Mouse (Mus musculus) limb, embryonic 14.5 days (tissue): ENCODE measurements around the gene Capn9. TPM values are rescaled to one million over a fixed set of nuclear protein-coding genes. Genes with fewer than 3 reads are reported as not detected.

Source experiments
- ATAC-seq: fragments of 200-750 bp; cut with Nextera tagmentation; 2 replicates; pipeline ENCODE4 v1.8.0; 2017; ENCODE audit warnings: low read depth, moderate number of reproducible peaks, moderate TSS enrichment; ENCODE audit not compliant: low FRiP score
- DNase-seq: peaks from one replicate; pipeline ENCODE4 v3.0.0-alpha.2; 2015; ENCODE audit warnings: low spot score
- H3K27ac ChIP-seq: fragments of 300-500 bp; sonication (generic); replicated peaks from 2 replicates; pipeline ENCODE4 v1.5.1; 2014; ENCODE audit warnings: low read depth, mild to moderate bottlenecking, low read length, moderate library complexity, mixed read lengths
- H3K27me3 ChIP-seq: fragments of 300-500 bp; sonication (generic); 2 replicates; pipeline ENCODE4 v1.6.1; 2014; ENCODE audit warnings: low read length, mixed read lengths; ENCODE audit not compliant: control insufficient read depth, insufficient read depth
- H3K36me3 ChIP-seq: fragments of 300-500 bp; sonication (generic); 2 replicates; pipeline ENCODE4 v1.6.1; 2014; ENCODE audit warnings: mild to moderate bottlenecking, low read length, moderate library complexity, mixed read lengths; ENCODE audit not compliant: control insufficient read depth, insufficient read depth
- H3K4me1 ChIP-seq: fragments of 300-500 bp; sonication (generic); 2 replicates; pipeline ENCODE4 v1.6.1; 2014; ENCODE audit warnings: antibody characterized with exemption, low read length, mixed read lengths; ENCODE audit not compliant: control insufficient read depth, insufficient read depth
- H3K4me2 ChIP-seq: fragments of 300-500 bp; sonication (generic); replicated peaks from 2 replicates; pipeline ENCODE4 v1.6.1; 2014; ENCODE audit warnings: low read depth, mild to moderate bottlenecking, low read length, moderate library complexity; ENCODE audit not compliant: severe bottlenecking
- H3K4me3 ChIP-seq: fragments of 300-500 bp; sonication (generic); replicated peaks from 2 replicates; pipeline ENCODE4 v1.5.1; 2014; ENCODE audit warnings: low read length
- H3K9ac ChIP-seq: fragments of 300-500 bp; sonication (generic); 2 replicates; pipeline ENCODE4 v1.6.1; 2014; ENCODE audit warnings: mild to moderate bottlenecking, low read depth, low read length, moderate library complexity; ENCODE audit not compliant: severe bottlenecking
- H3K9me3 ChIP-seq: fragments of 300-500 bp; sonication (generic); 2 replicates; pipeline ENCODE4 v1.6.1; 2016; ENCODE audit warnings: low read length; ENCODE audit not compliant: control insufficient read depth
- POLR2A ChIP-seq: fragments of 200-500 bp; IDR thresholded peaks from 2 replicates; pipeline ENCODE4 v1.8.0; 2012; ENCODE audit warnings: inconsistent platforms, mild to moderate bottlenecking, moderate library complexity, borderline replicate concordance; ENCODE audit not compliant: insufficient read depth, insufficient read length; ENCODE audit errors: extremely low read depth
- WGBS: fragments of 180-500 bp; shearing (Covaris S2); extraction: QIAGEN DNeasy Blood & Tissue Kit; methylation state at CpG from one replicate; pipeline ENCODE4 v1.1.7; 2014; 5-methylcytosine and 5-hydroxymethylcytosine counted together
- polyA plus RNA-seq, 2 experiments: library from polyadenylated mRNA; depleted of rRNA in 1 of 2; stranded (reverse) in 1 of 2; unstranded in 1 of 2; fragments of >200 nt; fragmentation: Nextera tagmentation in 1 of 2; extraction: Ambion mirVana in 1 of 2; gene quantifications; 2 replicates each; pipeline versions ENCODE4 v1.2.1 to v1.2.3; 2012 to 2014

The Capn9 gene
- polyA plus RNA-seq, 2 experiments: 0.03 to 0.15 TPM

- H3K9me3 ChIP-seq: no peaks in the 10 kb centered on the region
- no peak overlapping the region for H3K27ac ChIP-seq
- DNase-seq: no peak
- H3K9ac ChIP-seq: no peak overlapping the region
- WGBS: 81% methylated on average over 2 of the region's 2 CpGs
- no peaks in the 10 kb centered on the region for H3K27me3 ChIP-seq
- no peak for TF ChIP-seq POLR2A
- H3K4me2 ChIP-seq: no peak overlapping the region
- H3K36me3 ChIP-seq: no peaks in the 10 kb centered on the region
- H3K4me3 ChIP-seq: no peak overlapping the region
- no peak for ATAC-seq
- no peaks in the 10 kb centered on the region for H3K4me1 ChIP-seq
These were observed 10.6 kb downstream of the Capn9 start for GRCm38 (mm10) chr8:124586556-124586955.

GRCm38 (mm10) chr8:124589393-124589792 is 13.5 kb downstream of the Capn9 start:
- no peak overlapping the region for H3K4me3 ChIP-seq

DNA sequence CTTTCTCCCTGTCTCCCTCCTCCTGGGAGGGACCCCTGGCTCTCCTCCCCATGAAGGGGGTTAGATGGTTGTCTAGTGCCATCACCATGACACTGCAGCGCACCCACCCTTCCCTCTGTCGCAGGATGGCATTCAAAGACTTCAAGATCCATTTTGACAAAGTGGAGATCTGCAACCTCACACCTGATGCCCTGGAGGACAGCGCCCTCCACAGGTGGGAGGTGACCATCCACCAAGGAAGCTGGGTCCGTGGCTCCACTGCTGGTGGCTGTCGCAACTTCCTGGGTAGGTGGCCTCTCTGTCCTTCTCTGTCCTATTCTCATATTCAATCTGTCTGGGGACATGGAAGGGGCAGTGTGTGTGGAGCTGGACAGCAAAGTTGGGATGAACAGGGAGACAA is 28.2 kb downstream of the Capn9 start:
- ATAC-seq: no peak
- Histone ChIP-seq H3K4me2 (no peak overlapping the region), H3K27ac (no peak overlapping the region), H3K27me3 (no peaks in the 10 kb centered on the region), H3K4me1 (no peaks in the 10 kb centered on the region), H3K4me3 (no peak overlapping the region), H3K36me3 (no peaks in the 10 kb centered on the region), H3K9ac (no peak overlapping the region), H3K9me3 (no peaks in the 10 kb centered on the region)
- TF ChIP-seq POLR2A: no peak
- DNase-seq: no peak
- 73% methylated on average over 5 of the region's 5 CpGs for WGBS

More at GRCm38 (mm10) chr8:124589393-124589792, 13.5 kb downstream of the Capn9 start:
- H3K4me2 ChIP-seq: no peak overlapping the region
- no peaks in the 10 kb centered on the region for H3K4me1 ChIP-seq
- no peaks in the 10 kb centered on the region for H3K36me3 ChIP-seq
- TF ChIP-seq POLR2A: no peak
- no peak overlapping the region for H3K9ac ChIP-seq
- no peaks in the 10 kb centered on the region for H3K9me3 ChIP-seq
- ATAC-seq (no peak), DNase-seq (no peak)
- H3K27ac ChIP-seq: no peak overlapping the region
- 83% methylated on average over 4 of the region's 4 CpGs for WGBS
- no peaks in the 10 kb centered on the region for H3K27me3 ChIP-seq

DNA sequence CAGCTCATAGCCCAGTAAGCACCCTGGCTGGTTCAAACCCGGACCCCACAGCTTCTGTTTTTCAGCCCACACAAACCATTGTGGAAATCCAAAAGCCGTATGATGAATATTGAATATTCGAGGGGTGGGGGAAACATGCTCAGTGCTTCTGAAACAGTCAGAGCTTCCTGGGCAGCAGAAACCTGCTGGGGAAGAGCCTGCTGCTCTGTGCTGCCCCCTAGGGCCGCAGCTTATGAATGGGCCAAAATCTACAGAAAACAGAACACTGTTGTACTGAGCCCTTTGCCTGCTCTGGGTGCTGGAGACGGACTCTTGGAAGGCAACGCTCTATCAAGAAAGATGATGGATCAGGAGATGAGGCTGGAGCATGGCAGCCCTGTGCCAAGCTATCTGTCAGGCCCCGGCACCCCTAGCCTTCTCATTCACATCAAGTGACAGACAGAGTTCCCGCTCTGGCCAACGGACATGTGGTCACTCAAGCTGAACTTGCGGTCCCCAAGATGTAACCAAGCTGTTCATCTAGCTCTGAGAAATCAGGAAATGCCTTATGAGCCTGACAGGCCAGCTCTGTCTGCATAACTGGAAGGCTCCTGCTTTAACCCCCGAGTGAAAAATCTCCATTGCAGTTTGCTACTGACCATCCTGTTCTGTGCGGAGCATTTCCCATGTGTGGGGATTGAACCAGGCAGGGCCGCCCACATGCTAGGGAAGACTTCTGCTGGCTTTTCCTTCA is 32.5 kb downstream of the Capn9 start:
- H3K27me3 ChIP-seq: no peaks in the 10 kb centered on the region
- H3K36me3 ChIP-seq: no peaks in the 10 kb centered on the region
- H3K9ac ChIP-seq: no peak overlapping the region
- no peak overlapping the region for H3K27ac ChIP-seq
- no peak overlapping the region for H3K4me3 ChIP-seq
- no peaks in the 10 kb centered on the region for H3K4me1 ChIP-seq
- 74% methylated on average over 13 of the region's 13 CpGs for WGBS
- no peak for TF ChIP-seq POLR2A
- no peaks in the 10 kb centered on the region for H3K9me3 ChIP-seq
- DNase-seq (no peak), ATAC-seq (no peak)
- no peak overlapping the region for H3K4me2 ChIP-seq

GRCm38 (mm10) chr8:124608972-124609353 is 33.1 kb downstream of the Capn9 start:
- DNase-seq: no peak
- Histone ChIP-seq H3K36me3 (no peaks in the 10 kb centered on the region), H3K4me2 (no peak overlapping the region), H3K27me3 (no peaks in the 10 kb centered on the region), H3K9me3 (no peaks in the 10 kb centered on the region), H3K4me3 (no peak overlapping the region), H3K27ac (no peak overlapping the region), H3K9ac (no peak overlapping the region), H3K4me1 (no peaks in the 10 kb centered on the region)
- TF ChIP-seq POLR2A: no peak
- 77% methylated on average over 9 of the region's 9 CpGs for WGBS
- no peak for ATAC-seq

GRCm38 (mm10) chr8:124614325-124614724 is 38.4 kb downstream of the Capn9 start:
- Histone ChIP-seq H3K9me3 (no peaks in the 10 kb centered on the region), H3K27me3 (no peaks in the 10 kb centered on the region), H3K27ac (no peak overlapping the region), H3K4me3 (no peak overlapping the region), H3K4me1 (no peaks in the 10 kb centered on the region), H3K9ac (no peak overlapping the region), H3K36me3 (no peaks in the 10 kb centered on the region), H3K4me2 (no peak overlapping the region)
- no peak for TF ChIP-seq POLR2A
- WGBS: 70% methylated on average over 6 of the region's 6 CpGs
- ATAC-seq: no peak
- DNase-seq: no peak
